Mouse (Mus musculus) bone marrow macrophage, adult 2 months (primary cell): Measurements from ENCODE around the gene Clptm1. TPM values are rescaled to one million over a fixed set of nuclear protein-coding genes. Genes with fewer than 3 reads are reported as not detected.

Source experiments
- H3K27ac ChIP-seq: 2 replicates; pipeline ENCODE4 v1.5.1; 2012; ENCODE audit warnings: low read depth, low read length; ENCODE audit not compliant: insufficient read depth
- H3K4me1 ChIP-seq: 2 replicates; pipeline ENCODE4 v1.6.1; 2012; ENCODE audit warnings: low read length; ENCODE audit not compliant: control insufficient read depth, insufficient read depth
- H3K4me3 ChIP-seq: 2 replicates; pipeline ENCODE4 v1.5.1; 2012; ENCODE audit warnings: mild to moderate bottlenecking, low read length, moderate library complexity; ENCODE audit not compliant: insufficient read depth
- CTCF ChIP-seq: IDR thresholded peaks from 2 replicates; pipeline ENCODE4 v1.5.1; 2012; ENCODE audit warnings: low read depth, mild to moderate bottlenecking, low read length, moderate library complexity
- POLR2A ChIP-seq: IDR thresholded peaks from 2 replicates; pipeline ENCODE4 v1.6.1; 2012; ENCODE audit warnings: mild to moderate bottlenecking, low read depth, low read length, borderline replicate concordance
- polyA plus RNA-seq: library from polyadenylated mRNA; stranded (reverse); fragments of >200 nt; gene quantifications from 2 replicates; pipeline ENCODE4 v1.2.4, GENCODE M21; 2012; ENCODE audit not compliant: missing spikeins, insufficient read depth, insufficient read length

Gene Clptm1
- polyA plus RNA-seq, 1 experiment, result 95.3 TPM

DNA sequence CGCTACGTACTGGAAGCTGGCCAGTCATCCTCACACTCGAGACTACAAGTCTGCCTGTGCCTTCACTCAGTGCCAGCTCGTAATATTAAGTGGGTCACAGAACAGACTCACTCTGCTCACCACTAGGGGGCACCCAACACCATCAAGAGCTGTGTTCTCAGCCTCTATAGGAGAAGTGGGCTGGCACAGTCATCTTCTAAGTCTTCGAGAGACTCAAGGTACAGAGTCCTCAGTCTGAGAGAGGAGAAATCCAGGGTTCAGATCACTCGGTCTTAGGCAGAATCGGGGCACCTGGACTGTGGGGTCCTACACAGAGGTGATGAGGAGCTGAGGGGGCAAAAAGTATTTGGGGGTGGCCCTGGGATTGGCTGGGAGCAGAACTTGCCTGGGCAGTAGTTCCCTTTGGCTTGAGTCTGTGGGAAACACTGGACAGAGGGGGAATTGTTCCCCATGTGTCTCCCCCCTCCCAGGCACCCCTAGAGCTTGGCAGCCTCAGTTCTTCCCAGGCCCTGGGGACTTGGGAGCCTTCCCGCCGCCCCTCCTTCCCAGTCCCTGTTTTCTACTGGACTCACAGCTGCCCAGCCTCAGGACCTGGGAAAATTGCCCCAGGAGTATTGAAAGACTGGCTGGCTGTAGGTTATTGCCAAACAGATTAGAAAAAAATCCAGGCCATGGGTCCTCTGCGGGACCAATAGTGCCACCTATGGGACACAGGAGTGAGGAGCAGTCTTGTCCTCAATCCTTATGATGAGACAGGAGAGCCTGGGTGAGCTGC, 4.3 kb upstream of the Clptm1 start:
- H3K4me1 ChIP-seq, result peaks cover 35% of the 10 kb centered on the region
- peak overlapping the region; percentile 87 for H3K27ac ChIP-seq
- H3K4me3 ChIP-seq, result peak overlapping the region; percentile 33
- TF ChIP-seq CTCF (peak; percentile 70), POLR2A (no peak)

DNA sequence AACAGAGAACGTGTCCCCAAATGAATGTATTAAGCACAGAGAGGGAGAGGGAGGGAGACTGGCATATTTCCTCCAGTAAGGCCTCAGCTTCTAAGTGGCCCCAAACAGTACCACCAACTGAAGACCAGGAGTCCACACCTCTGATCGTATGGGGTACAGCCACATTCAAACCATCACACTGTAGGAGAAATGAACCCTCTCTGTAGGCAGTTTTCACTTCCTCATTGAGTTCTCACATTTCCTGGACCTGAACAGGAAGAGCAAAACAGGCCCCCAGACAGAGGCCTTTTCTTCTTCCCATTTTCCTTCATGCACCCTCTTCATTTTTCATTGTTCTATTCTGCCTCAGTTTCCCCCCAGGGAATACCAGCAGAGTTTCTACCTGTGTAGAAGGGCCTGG, 2.6 kb upstream of the Clptm1 start:
- H3K4me3 ChIP-seq, result peak overlapping the region; percentile 21
- no peak for TF ChIP-seq POLR2A
- TF ChIP-seq CTCF, result no peak
- H3K4me1 ChIP-seq, result peaks cover 38% of the 10 kb centered on the region
- peak overlapping the region; percentile 95 for H3K27ac ChIP-seq

DNA sequence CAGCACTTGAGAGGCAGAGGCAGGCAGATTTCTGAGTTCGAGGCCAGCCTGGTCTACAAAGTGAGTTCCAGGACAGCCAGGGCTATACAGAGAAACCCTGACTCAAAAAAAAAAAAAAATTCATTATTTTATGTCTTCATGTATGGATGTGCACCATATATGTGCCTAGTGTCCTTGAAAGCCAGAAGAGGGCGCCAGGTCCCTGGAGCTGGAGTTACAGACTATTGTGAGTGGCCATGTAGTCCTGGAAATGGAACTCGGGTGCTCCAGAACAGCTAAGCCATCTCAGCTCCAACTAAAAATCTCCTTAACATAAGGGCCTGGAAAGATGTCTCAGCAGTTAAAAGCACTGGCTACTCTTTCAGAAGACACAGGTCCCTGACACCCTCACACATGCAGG, 1.9 kb upstream of the Clptm1 start:
- TF ChIP-seq POLR2A (no peak), CTCF (no peak)
- peaks cover 38% of the 10 kb centered on the region for H3K4me1 ChIP-seq
- no peak overlapping the region for H3K4me3 ChIP-seq
- H3K27ac ChIP-seq, result peak overlapping the region; percentile 95

DNA sequence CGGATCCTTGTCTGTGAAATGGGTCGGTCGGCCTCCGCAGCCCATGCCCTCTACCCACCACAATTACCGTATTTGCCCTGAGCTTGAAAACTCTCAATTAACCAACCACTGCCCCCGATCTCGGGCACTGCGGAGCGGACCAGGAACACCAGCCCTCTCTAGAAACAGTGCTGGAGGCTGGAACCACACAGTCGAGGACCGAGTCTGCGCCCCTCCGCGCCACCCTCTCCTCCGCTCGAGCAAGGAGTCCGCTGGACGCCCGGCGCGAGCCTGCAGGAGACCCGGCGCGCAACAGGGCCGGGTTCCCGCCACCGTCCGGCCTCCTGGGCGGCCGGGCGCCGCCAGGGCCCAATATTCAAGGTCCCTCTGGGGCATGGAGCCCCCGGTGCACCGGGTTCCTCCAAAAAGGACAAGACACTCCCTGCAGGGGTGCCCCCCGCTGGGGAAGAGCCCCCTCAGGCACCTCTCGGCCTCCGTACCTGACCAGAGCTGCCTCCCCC, 328 bp downstream of the Clptm1 start:
- Histone ChIP-seq H3K27ac (no peak overlapping the region), H3K4me3 (peak overlapping the region; percentile 96), H3K4me1 (peaks cover 36% of the 10 kb centered on the region)
- TF ChIP-seq CTCF (no peak), POLR2A (no peak)

DNA sequence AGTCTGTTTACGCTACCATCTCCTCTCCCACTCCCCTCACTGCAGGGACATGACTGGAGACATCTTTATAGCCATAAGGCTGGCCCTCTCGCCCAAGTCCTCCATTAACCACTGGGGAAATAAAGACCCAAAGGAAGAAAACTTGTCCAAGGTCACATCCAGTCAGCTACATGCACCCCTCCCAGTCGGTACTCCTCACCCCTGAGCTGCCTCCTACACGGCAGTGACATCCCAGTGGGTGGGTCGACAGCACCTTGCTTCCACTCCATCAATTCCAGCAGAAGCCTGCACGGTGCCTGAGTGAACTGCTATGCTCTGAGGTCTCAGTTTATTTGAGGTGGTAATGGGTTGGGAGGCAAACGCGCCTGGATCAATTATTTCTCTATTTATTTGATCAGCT, 893 bp downstream of the Clptm1 start:
- Histone ChIP-seq H3K4me1 (peaks cover 31% of the 10 kb centered on the region), H3K4me3 (peak overlapping the region; percentile 96), H3K27ac (no peak overlapping the region)
- TF ChIP-seq CTCF, result no peak
- TF ChIP-seq POLR2A, result no peak

DNA sequence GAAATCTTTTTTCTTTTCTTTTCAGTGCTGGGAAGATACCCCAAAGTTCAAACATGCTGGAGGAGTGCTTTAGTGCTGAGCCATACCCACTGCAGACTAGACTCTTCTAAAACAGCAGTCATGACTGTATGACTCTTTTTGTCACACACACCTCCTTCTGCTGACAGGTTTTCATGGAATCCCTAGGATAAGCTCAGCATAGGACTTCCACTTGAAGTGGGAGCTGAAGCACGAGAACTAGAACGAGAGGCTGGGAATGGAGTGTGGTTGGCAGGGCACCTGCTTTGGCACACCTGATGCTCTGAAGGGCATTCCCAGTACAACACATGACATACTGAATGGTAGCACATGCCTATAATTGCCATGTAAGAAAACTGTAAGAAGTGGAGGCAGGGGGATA, 12.2 kb downstream of the Clptm1 start:
- no peak overlapping the region for H3K4me3 ChIP-seq
- TF ChIP-seq POLR2A (no peak), CTCF (no peak)
- H3K4me1 ChIP-seq, result no peaks in the 10 kb centered on the region
- no peak overlapping the region for H3K27ac ChIP-seq

DNA sequence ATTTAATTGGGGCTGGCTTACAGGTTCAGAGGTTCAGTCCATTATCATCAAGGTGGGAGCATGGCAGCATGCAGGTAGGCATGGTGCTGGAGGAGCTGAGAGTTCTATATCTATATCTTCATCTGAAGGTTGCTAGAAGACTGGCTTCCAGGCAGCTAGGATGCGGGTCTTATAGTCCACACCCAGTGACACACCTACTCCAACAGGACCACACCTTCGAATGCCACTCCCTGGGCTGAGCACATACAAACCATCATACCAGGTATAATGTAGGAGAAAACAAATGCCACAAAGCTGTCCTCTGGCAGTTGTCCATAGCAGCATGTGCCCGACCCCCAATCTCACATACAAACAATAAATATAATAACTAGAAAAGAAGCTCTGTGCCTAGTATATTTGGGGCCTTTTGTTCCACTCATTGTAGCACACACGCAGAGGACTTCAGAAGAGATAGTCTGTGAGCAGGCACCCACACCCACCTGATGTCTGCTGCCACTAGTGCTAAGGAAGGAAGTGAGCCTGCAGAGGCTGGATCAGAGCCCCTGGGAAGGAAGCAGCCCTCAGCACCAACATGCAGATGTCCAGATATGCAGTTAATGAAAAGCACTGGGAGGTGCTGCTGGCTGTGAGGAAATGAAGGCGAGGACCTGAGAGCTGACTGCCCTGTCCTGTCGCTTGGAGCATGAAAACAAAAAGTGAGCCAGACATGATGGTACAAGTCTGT, 13.6 kb downstream of the Clptm1 start:
- H3K27ac ChIP-seq, result no peak overlapping the region
- H3K4me3 ChIP-seq, result no peak overlapping the region
- TF ChIP-seq POLR2A, result no peak
- TF ChIP-seq CTCF, result no peak
- H3K4me1 ChIP-seq, result no peaks in the 10 kb centered on the region

DNA sequence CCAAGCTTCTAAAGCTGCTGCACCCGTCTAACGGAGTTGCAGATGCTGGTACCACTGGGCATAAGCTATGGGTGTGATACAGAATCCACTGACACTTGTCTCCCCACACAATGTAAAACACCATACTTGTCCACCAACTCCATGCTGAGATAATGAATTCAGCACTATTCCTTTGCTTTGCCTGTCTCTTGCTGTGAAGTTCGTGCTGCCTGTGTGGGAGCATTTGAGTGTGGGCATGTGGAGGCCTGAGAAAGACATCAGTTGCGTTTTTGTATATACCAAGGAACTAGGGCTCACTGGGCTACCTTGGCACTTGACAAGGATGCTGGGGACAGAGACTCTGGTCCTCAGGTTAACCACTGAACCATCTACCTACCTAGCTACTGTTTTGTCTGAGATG, 23.6 kb downstream of the Clptm1 start:
- no peak for TF ChIP-seq CTCF
- TF ChIP-seq POLR2A, result no peak
- Histone ChIP-seq H3K4me3 (no peak overlapping the region), H3K27ac (no peak overlapping the region), H3K4me1 (no peaks in the 10 kb centered on the region)

DNA sequence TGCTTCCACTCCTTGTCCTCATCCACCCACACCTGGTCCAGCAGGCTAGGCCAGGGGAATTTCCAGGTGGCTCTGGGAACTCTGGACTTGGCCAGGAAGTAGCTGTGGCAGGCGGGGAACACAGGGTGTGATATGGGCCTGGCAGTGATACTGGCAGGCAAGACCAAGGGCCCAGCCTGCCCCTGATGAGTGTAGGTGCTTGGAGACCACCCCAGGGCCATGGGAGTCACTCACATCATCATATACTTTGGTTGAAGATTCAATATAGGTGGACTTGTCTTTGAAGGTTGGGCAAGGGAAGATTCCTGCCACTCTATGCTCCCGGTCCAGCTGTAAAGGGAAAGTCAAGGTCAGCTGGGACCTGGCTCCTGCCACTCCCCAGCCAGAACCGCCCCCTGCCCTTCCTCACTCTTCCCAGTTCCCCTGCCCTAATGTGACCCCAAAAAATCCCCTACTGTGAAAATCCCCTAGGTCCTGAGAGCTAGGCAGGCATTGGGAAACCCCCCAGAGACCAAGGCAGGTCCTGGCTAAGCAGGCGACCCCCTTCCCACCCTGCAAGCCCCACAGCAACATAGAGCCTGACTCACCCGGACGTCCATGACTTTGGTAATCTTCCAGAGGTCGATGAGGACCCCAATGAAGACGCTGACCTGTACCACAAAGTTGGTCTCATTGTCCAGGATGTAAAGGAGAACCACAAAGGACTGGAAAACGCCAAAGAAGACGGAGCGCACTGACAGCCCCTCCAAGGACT, 29.6 kb downstream of the Clptm1 start:
- no peak overlapping the region for H3K27ac ChIP-seq
- H3K4me1 ChIP-seq, result peaks cover 11% of the 10 kb centered on the region
- H3K4me3 ChIP-seq, result no peak overlapping the region
- TF ChIP-seq CTCF, result no peak
- TF ChIP-seq POLR2A, result no peak
